Mouse (Mus musculus) midbrain, embryonic 13.5 days (tissue): ENCODE measurements around the gene Tmem116. TPM values are rescaled to one million over a fixed set of nuclear protein-coding genes. Genes with fewer than 3 reads are reported as not detected.

Source experiments
- ATAC-seq: fragments of 200-750 bp; cut with Nextera tagmentation; 2 replicates; pipeline ENCODE4 v1.8.0; 2017; ENCODE audit warnings: mild to moderate bottlenecking, moderate TSS enrichment, moderate library complexity
- H3K27ac ChIP-seq: fragments of 300-500 bp; sonication (generic); 2 replicates; pipeline ENCODE4 v1.5.1; 2015; ENCODE audit warnings: inconsistent platforms, mild to moderate bottlenecking, moderate library complexity
- H3K27me3 ChIP-seq: fragments of 300-500 bp; sonication (generic); 2 replicates; pipeline ENCODE4 v1.6.1; 2015; ENCODE audit warnings: mild to moderate bottlenecking, inconsistent platforms
- H3K36me3 ChIP-seq: fragments of 300-500 bp; sonication (generic); 2 replicates; pipeline ENCODE4 v1.6.1; 2015; ENCODE audit warnings: mild to moderate bottlenecking, inconsistent platforms
- H3K4me1 ChIP-seq: fragments of 300-500 bp; sonication (generic); replicated peaks from 2 replicates; pipeline ENCODE4 v1.6.1; 2015; ENCODE audit warnings: inconsistent platforms
- H3K4me2 ChIP-seq: fragments of 300-500 bp; sonication (generic); replicated peaks from 2 replicates; pipeline ENCODE4 v1.6.1; 2015; ENCODE audit warnings: moderate library complexity, mild to moderate bottlenecking, inconsistent platforms
- H3K4me3 ChIP-seq: fragments of 300-500 bp; sonication (generic); replicated peaks from 2 replicates; pipeline ENCODE4 v1.5.1; 2015; ENCODE audit warnings: mild to moderate bottlenecking, inconsistent platforms
- H3K9ac ChIP-seq: fragments of 300-500 bp; sonication (generic); replicated peaks from 2 replicates; pipeline ENCODE4 v1.6.1; 2015; ENCODE audit warnings: mild to moderate bottlenecking, inconsistent platforms
- H3K9me3 ChIP-seq: fragments of 300-500 bp; sonication (generic); 2 replicates; pipeline ENCODE4 v1.6.1; 2016; ENCODE audit warnings: mild to moderate bottlenecking, inconsistent platforms
- WGBS: fragments of 180-500 bp; shearing (Covaris S2); methylation state at CpG from one replicate; pipeline ENCODE4 v1.1.7; 2015; 5-methylcytosine and 5-hydroxymethylcytosine counted together
- polyA plus RNA-seq: library from polyadenylated mRNA; unstranded; fragments of >200 nt; fragmentation: Nextera tagmentation; extraction: Ambion mirVana; gene quantifications from 2 replicates; pipeline ENCODE4 v1.2.1, GENCODE M21; 2015

Gene Tmem116
- polyA plus RNA-seq, 1 experiment from 2014 or later, result 1.6 TPM

DNA sequence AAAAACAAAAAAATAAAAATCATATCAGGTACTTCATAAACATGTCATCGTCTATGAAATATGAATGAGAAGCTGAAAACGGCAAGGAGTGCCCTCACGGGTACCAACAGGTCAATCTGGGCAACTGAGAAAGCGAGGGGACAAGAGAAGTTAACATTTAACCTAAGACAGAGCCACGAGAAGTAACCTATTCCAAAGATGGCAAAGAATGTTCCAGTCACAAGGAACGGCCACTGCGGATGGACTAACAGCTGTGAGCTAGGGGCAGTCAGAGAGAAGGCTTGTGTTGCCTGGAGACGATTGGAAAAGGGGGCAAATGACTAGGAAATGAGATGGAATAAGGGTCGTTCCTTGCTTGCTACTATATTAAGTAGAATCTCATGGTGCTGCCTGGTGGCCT, 1.2 kb upstream of the Tmem116 start:
- H3K4me3 ChIP-seq, result peak overlapping the region; percentile 76
- H3K9me3 ChIP-seq, result no peaks in the 10 kb centered on the region
- peak overlapping the region; percentile 24 for H3K9ac ChIP-seq
- H3K4me2 ChIP-seq, result peak overlapping the region; percentile 66
- H3K4me1 ChIP-seq, result peaks cover 32% of the 10 kb centered on the region
- no peak overlapping the region for H3K27ac ChIP-seq
- peaks cover 40% of the 10 kb centered on the region for H3K36me3 ChIP-seq
- no peak for ATAC-seq
- 84% methylated on average over 9 of the region's 9 CpGs for WGBS
- no peaks in the 10 kb centered on the region for H3K27me3 ChIP-seq

DNA sequence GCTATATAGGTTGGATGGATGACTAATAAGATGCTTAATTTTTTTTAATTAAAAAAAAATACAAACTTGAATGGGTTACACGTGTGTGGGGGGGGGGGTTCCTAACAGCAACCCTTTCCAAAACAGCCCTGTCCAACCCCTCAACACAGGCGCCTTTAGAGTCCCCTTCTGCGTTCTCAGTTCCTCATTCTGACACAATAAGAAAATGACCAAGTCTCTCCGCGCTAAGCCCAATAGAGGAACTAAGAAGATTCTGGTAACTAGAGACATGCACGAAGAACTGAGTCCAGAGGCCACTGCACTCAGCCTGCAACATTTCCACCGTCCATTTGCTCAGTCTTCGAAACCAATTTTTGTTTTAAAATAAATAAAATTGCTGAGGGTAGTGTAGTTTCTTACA, 490 bp upstream of the Tmem116 start:
- WGBS, result 26% methylated on average over 8 of the region's 8 CpGs
- Histone ChIP-seq H3K9ac (peak overlapping the region; percentile 88), H3K36me3 (peaks cover 33% of the 10 kb centered on the region), H3K9me3 (no peaks in the 10 kb centered on the region), H3K27ac (peak overlapping the region; percentile 93), H3K4me2 (peak overlapping the region; percentile 66), H3K27me3 (no peaks in the 10 kb centered on the region), H3K4me1 (peaks cover 32% of the 10 kb centered on the region), H3K4me3 (peak overlapping the region; percentile 76)
- no peak for ATAC-seq

GRCm38 (mm10) chr5:121452026-121452869, 555 bp downstream of the Tmem116 start, which contains the start of gene Erp29:
Erp29 (minus strand) TSS chr5:121452506.
- Histone ChIP-seq H3K36me3 (peaks cover 22% of the 10 kb centered on the region), H3K27me3 (no peaks in the 10 kb centered on the region), H3K9ac (peak within 1 kb of the TSS; percentile 93), H3K9me3 (no peaks in the 10 kb centered on the region), H3K4me1 (peaks cover 32% of the 10 kb centered on the region), H3K27ac (peak within 1 kb of the TSS; percentile 94), H3K4me3 (peak within 1 kb of the TSS; percentile 76), H3K4me2 (peak within 1 kb of the TSS; percentile 85)
- under 1% methylated on average over 86 of the region's 97 CpGs for WGBS
- ATAC-seq, result peak; percentile 93

GRCm38 (mm10) chr5:121452906-121453305, 1.2 kb downstream of the Tmem116 start:
- H3K36me3 ChIP-seq, result peaks cover 19% of the 10 kb centered on the region
- peak overlapping the region; percentile 85 for H3K4me2 ChIP-seq
- no peaks in the 10 kb centered on the region for H3K27me3 ChIP-seq
- ATAC-seq, result no peak; the same call in 1 of the 2 replicates
- H3K4me1 ChIP-seq, result peaks cover 32% of the 10 kb centered on the region
- no peaks in the 10 kb centered on the region for H3K9me3 ChIP-seq
- H3K27ac ChIP-seq, result peak overlapping the region; percentile 94
- peak overlapping the region; percentile 93 for H3K9ac ChIP-seq
- 6% methylated on average over 9 of the region's 9 CpGs for WGBS
- H3K4me3 ChIP-seq, result peak overlapping the region; percentile 76

DNA sequence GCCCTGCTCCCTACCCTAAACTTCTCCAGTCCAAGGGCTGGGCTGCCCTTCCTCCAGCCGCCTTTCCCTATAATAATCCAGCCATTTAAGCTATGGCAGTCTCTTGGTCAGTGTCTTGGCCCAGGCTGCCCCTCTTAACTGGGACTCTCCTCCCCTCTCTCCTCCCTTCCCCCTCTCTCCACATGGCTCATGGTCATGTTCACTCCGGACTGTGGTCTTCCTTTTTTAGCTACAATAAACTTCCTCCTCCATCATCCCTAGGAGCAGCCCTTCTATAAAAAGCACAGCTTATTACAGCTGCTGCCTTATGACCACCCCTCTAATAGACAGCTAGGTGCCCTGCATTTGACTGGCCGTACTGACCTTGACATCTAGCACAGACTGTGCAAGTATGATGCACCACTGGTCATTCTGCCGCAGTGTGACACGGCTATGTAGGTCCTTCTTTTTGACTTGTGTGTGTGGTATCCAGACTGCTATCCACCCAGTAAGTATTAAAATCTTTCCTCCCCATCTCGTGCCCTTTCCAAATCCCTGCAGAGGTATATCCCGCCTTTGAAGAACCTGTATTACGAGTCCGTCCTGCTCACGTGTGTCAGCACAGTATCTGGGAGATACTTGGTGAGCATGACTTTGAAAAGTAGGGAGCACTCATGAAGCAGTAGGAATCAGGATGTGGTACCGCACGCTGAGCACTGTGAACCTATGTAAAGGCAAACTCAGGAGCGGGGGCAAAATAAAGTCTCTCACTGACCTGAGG, 2.2 kb downstream of the Tmem116 start:
- no peaks in the 10 kb centered on the region for H3K27me3 ChIP-seq
- peaks cover 32% of the 10 kb centered on the region for H3K4me1 ChIP-seq
- H3K27ac ChIP-seq, result no peak overlapping the region
- ATAC-seq, result no peak
- H3K9me3 ChIP-seq, result no peaks in the 10 kb centered on the region
- H3K9ac ChIP-seq, result peak overlapping the region; percentile 93; the same call in 1 of the 2 replicates
- 94% methylated on average over 13 of the region's 13 CpGs for WGBS
- H3K4me2 ChIP-seq, result peak overlapping the region; percentile 85; the same call in 1 of the 2 replicates
- H3K36me3 ChIP-seq, result peaks cover 10% of the 10 kb centered on the region
- no peak overlapping the region for H3K4me3 ChIP-seq

- H3K27me3 ChIP-seq, result no peaks in the 10 kb centered on the region
- no peak overlapping the region for H3K4me2 ChIP-seq
These were observed 2.8 kb downstream of the Tmem116 start for GRCm38 (mm10) chr5:121454503-121454782.

DNA sequence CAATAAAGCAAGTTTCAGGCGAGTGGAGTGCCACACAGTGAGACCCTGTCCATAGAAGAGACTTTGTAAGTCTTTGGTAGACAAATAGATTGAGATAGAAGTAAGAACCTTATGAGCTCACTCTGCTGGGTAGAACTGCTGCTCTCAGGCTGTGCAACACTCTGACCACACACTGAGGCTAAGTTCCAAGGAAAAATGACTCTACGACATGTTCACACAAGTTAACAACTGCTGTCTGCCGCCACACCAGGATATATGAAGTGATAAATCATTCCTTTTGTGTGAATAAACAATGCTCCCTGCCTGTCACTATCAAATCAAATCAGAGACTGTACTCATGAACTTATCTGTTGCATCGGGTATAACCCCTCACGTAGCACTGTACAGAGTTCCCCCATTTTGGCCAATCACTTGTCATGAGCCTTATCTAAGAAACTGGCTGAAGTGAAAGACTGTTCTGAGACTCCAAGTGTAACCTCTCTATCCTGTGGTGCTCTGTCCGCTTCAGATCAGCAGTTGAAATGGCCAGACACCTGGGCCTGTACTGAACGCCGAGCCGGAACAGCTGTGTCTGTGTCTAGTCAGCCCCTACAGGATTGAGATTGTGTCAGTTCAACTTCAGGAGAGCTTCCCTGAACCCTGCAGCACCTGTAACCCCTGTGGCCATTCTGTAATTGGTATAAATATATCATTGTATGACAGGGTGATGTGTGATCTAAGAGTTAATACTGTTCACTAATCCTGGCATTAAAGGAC, 4.0 kb downstream of the Tmem116 start:
- H3K9ac ChIP-seq, result no peak overlapping the region
- H3K9me3 ChIP-seq, result no peaks in the 10 kb centered on the region
- H3K36me3 ChIP-seq, result no peaks in the 10 kb centered on the region
- H3K27ac ChIP-seq, result no peak overlapping the region
- H3K4me2 ChIP-seq, result no peak overlapping the region
- WGBS, result 82% methylated on average over 9 of the region's 9 CpGs
- peaks cover 18% of the 10 kb centered on the region for H3K4me1 ChIP-seq
- no peak for ATAC-seq
- no peak overlapping the region for H3K4me3 ChIP-seq
- H3K27me3 ChIP-seq, result no peaks in the 10 kb centered on the region

More at GRCm38 (mm10) chr5:121454503-121454782, 2.8 kb downstream of the Tmem116 start:
- Histone ChIP-seq H3K36me3 (peaks cover 5% of the 10 kb centered on the region), H3K4me3 (no peak overlapping the region), H3K4me1 (peaks cover 30% of the 10 kb centered on the region), H3K9me3 (no peaks in the 10 kb centered on the region), H3K27ac (no peak overlapping the region), H3K9ac (no peak overlapping the region)
- WGBS, result 90% methylated on average over 3 of the region's 3 CpGs
- no peak for ATAC-seq

DNA sequence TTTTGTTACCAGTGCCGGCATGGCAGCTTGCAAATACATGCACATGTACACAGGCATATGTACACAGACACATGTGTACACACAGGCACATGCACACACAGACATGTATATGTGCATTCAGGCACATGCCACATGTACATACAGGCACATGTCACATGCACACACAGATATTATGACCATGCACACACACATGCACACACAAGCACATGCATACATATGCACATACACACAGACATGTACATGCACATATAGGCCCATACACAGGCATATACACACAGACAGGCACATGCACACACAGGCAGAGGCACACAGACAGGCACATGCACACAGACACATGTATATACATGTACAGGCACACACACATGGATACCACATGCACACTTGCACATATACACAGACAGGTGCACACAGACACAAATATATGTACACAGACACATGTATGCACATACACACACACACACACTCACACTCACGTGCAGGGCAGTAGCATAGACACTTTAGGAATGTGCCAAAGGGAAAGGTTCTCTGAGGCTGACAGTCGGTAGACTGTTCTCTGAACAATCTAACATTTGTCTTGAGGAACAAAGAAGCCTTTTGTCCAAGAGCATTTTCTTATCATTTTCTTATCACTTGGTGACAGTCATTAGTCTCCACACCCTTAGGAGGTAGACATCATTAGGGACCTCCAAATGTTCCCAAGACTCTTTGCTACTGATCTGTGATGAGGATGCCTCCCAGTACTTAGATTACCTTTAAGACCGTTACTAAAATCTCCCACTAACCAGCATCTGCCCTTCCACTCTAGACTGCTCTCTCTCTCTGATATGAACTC, 9.9 kb downstream of the Tmem116 start:
- H3K9ac ChIP-seq, result no peak overlapping the region
- H3K4me2 ChIP-seq, result no peak overlapping the region
- no peaks in the 10 kb centered on the region for H3K4me1 ChIP-seq
- 71% methylated on average over 4 of the region's 4 CpGs for WGBS
- no peaks in the 10 kb centered on the region for H3K36me3 ChIP-seq
- no peak overlapping the region for H3K27ac ChIP-seq
- H3K27me3 ChIP-seq, result no peaks in the 10 kb centered on the region
- H3K9me3 ChIP-seq, result no peaks in the 10 kb centered on the region
- no peak for ATAC-seq
- H3K4me3 ChIP-seq, result no peak overlapping the region

GRCm38 (mm10) chr5:121462171-121462502, 10.4 kb downstream of the Tmem116 start:
- no peaks in the 10 kb centered on the region for H3K4me1 ChIP-seq
- no peaks in the 10 kb centered on the region for H3K36me3 ChIP-seq
- no peak overlapping the region for H3K27ac ChIP-seq
- no peaks in the 10 kb centered on the region for H3K27me3 ChIP-seq
- no peak overlapping the region for H3K4me2 ChIP-seq
- no peak overlapping the region for H3K9ac ChIP-seq
- 38% methylated on average over 1 of the region's 1 CpGs for WGBS
- H3K9me3 ChIP-seq, result no peaks in the 10 kb centered on the region
- no peak overlapping the region for H3K4me3 ChIP-seq
- no peak for ATAC-seq

DNA sequence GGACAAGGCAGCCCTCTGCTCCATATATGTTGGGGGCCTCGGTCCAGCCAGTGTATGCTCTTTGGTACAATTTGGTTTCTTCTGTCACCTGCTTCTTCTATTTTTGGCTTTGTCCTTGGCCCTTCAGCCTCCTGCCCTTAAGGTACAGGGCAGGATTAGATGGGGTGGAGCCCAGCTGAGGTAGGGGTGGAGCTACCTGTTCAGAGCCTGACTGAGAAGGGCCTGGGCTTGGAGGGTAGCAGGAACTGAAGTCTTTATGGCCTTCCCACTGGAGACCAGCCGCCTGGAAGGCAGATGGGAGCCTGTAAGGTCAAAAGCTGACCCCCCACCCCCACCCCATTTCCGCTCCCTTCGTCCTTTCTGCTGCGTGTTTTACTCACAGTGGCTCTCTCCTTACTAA, 11.3 kb downstream of the Tmem116 start:
- Histone ChIP-seq H3K4me1 (no peaks in the 10 kb centered on the region), H3K27me3 (no peaks in the 10 kb centered on the region), H3K27ac (no peak overlapping the region), H3K9me3 (no peaks in the 10 kb centered on the region), H3K36me3 (no peaks in the 10 kb centered on the region), H3K9ac (no peak overlapping the region), H3K4me2 (no peak overlapping the region), H3K4me3 (no peak overlapping the region)
- 67% methylated on average over 5 of the region's 5 CpGs for WGBS
- ATAC-seq, result no peak

- no peak for ATAC-seq
- H3K9me3 ChIP-seq, result no peaks in the 10 kb centered on the region
- H3K4me1 ChIP-seq, result no peaks in the 10 kb centered on the region
- no peak overlapping the region for H3K4me2 ChIP-seq
- no peak overlapping the region for H3K4me3 ChIP-seq
- no peaks in the 10 kb centered on the region for H3K36me3 ChIP-seq
- no peaks in the 10 kb centered on the region for H3K27me3 ChIP-seq
- no peak overlapping the region for H3K27ac ChIP-seq
- H3K9ac ChIP-seq, result no peak overlapping the region
- 78% methylated on average over 5 of the region's 5 CpGs for WGBS
These were observed 12.0 kb downstream of the Tmem116 start for GRCm38 (mm10) chr5:121463601-121464250.
